Mouse (Mus musculus) kidney, adult 2 months (tissue): Measurements from ENCODE around the gene Mmaa. TPM values are rescaled to one million over a fixed set of nuclear protein-coding genes. Genes with fewer than 3 reads are reported as not detected.
A peak's percentile ranks its signal among the peaks of the same experiment; 100 is the strongest.

Experiments used
- DNase-seq: peaks from one replicate; pipeline ENCODE4 v3.0.0; 2021
- H3K27ac ChIP-seq: fragments of 200-500 bp; 2 replicates; pipeline ENCODE4 v1.5.1; 2012; ENCODE audit warnings: low read depth, low read length, control low read depth, inconsistent platforms; ENCODE audit not compliant: insufficient read depth
- H3K27me3 ChIP-seq: fragments of 200-500 bp; replicated peaks from 2 replicates; pipeline ENCODE4 v1.6.1; 2012; ENCODE audit warnings: mild to moderate bottlenecking, moderate library complexity, low read length, inconsistent platforms; ENCODE audit not compliant: control insufficient read depth, insufficient read depth
- H3K36me3 ChIP-seq: fragments of 200-500 bp; 2 replicates; pipeline ENCODE4 v1.6.1; 2012; ENCODE audit warnings: mild to moderate bottlenecking, moderate library complexity, low read length, inconsistent platforms; ENCODE audit not compliant: control insufficient read depth, insufficient read depth
- H3K4me1 ChIP-seq: fragments of 200-500 bp; 2 replicates; pipeline ENCODE4 v1.6.1; 2011; ENCODE audit warnings: low read length; ENCODE audit not compliant: control insufficient read depth, insufficient read depth
- H3K4me3 ChIP-seq: fragments of 200-500 bp; 2 replicates; pipeline ENCODE4 v1.5.1; 2011; ENCODE audit warnings: mild to moderate bottlenecking, low read depth, low read length, control low read depth; ENCODE audit not compliant: insufficient read depth
- CTCF ChIP-seq: fragments of 200-500 bp; conservative IDR thresholded peaks from 2 replicates; pipeline ENCODE4 v1.5.1; 2011; ENCODE audit warnings: low read depth, mild to moderate bottlenecking, control low read depth, low read length, moderate library complexity, mixed read lengths; ENCODE audit not compliant: insufficient read depth, insufficient read length
- POLR2A ChIP-seq: fragments of 200-500 bp; IDR thresholded peaks from one replicate; pipeline ENCODE4 v1.6.1; 2011; ENCODE audit warnings: low read depth, low read length, control low read depth
- whole genome bisulfite sequencing: fragments of 180-500 bp; shearing (Covaris S2); methylation state at CpG from one replicate; pipeline ENCODE4 v1.1.7; 2018; 5-methylcytosine and 5-hydroxymethylcytosine counted together
- polyA plus RNA-seq: library from polyadenylated mRNA; depleted of rRNA; stranded (reverse); fragments of >200 nt; gene quantifications from 2 replicates; pipeline ENCODE4 v1.2.3, GENCODE M21; 2012

The Mmaa gene
- polyA plus RNA-seq, 1 experiment: 16.8 TPM

DNA sequence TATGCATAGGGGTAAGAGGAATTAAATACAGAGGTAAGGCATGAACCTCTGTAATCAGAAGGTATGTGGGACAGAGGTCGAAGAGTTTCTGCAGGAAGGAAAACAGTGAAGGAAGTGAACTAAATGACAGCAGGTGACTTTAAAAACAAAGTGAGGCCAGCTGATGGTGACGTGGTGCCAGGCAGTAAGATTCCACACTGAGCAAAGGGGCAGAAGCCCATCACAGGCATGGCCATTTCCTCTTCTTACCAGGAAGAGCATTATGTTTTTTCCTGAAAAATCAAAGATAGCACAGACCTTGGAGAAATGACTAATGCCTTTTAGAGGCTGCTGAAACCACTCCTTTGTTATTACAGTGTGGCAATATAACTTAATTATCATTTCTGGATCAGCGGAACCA lies 6.8 kb upstream of the Mmaa start:
- Histone ChIP-seq H3K4me1 (no peaks in the 10 kb centered on the region), H3K27ac (no peak overlapping the region), H3K27me3 (no peaks in the 10 kb centered on the region), H3K4me3 (no peak overlapping the region), H3K36me3 (no peaks in the 10 kb centered on the region)
- no peak for TF ChIP-seq CTCF
- TF ChIP-seq POLR2A: no peak
- DNase-seq: peak; percentile 41
- WGBS: 55% methylated on average over 3 of the region's 3 CpGs

GRCm38 (mm10) chr8:79299704-79300103 lies 5.0 kb upstream of the Mmaa start:
- TF ChIP-seq POLR2A: no peak
- TF ChIP-seq CTCF: peak; percentile 35; the same call in 1 of the 2 replicates
- no peaks in the 10 kb centered on the region for H3K27me3 ChIP-seq
- 56% methylated on average over 5 of the region's 5 CpGs for WGBS
- H3K36me3 ChIP-seq: no peaks in the 10 kb centered on the region
- no peak overlapping the region for H3K4me3 ChIP-seq
- DNase-seq: peak; percentile 39
- peaks cover 3% of the 10 kb centered on the region; the same call in 1 of the 2 replicates for H3K4me1 ChIP-seq
- H3K27ac ChIP-seq: no peak overlapping the region

- peak; percentile 80 for DNase-seq
- H3K27me3 ChIP-seq: no peaks in the 10 kb centered on the region
Observed at GRCm38 (mm10) chr8:79297763-79298162, 3.0 kb upstream of the Mmaa start.

GRCm38 (mm10) chr8:79295276-79296105 lies 754 bp upstream of the Mmaa start:
- Histone ChIP-seq H3K27ac (peak overlapping the region; percentile 81), H3K4me1 (peaks cover 7% of the 10 kb centered on the region; the same call in 1 of the 2 replicates), H3K27me3 (no peaks in the 10 kb centered on the region), H3K36me3 (no peaks in the 10 kb centered on the region), H3K4me3 (peak overlapping the region; percentile 69)
- WGBS: 11% methylated on average over 18 of the region's 18 CpGs
- no peak for TF ChIP-seq POLR2A
- TF ChIP-seq CTCF: 0 out of 2 replicates have a peak, but pooled peaks have one; percentile 8
- peak; percentile 25 for DNase-seq

More at GRCm38 (mm10) chr8:79297763-79298162, 3.0 kb upstream of the Mmaa start:
- Histone ChIP-seq H3K4me3 (no peak overlapping the region), H3K36me3 (no peaks in the 10 kb centered on the region), H3K27ac (no peak overlapping the region), H3K4me1 (peaks cover 7% of the 10 kb centered on the region; the same call in 1 of the 2 replicates)
- WGBS: 24% methylated on average over 3 of the region's 3 CpGs
- TF ChIP-seq CTCF (peak; percentile 97), POLR2A (no peak)

DNA sequence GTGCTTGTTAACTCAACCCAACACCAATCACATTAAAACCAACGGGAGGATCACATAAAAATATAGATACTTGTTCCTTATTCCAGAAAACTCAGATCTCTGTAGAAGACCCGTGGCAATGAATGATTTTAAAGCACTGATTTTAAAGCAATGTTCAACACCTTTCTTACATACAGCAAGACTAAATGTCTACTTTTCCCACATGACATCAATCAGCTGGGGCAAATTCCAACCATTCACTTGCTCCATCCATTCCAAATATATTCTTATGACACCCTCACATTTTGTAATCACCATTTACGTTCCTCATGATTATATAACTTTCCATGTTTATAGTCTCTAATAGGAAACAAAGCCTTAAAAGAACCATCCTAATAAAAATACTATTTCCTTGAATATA lies 896 bp downstream of the Mmaa start:
- Histone ChIP-seq H3K27ac (no peak overlapping the region), H3K4me3 (peak overlapping the region; percentile 72; the same call in 1 of the 2 replicates), H3K36me3 (no peaks in the 10 kb centered on the region), H3K27me3 (no peaks in the 10 kb centered on the region), H3K4me1 (peaks cover 7% of the 10 kb centered on the region; the same call in 1 of the 2 replicates)
- WGBS: 33% methylated on average over 3 of the region's 3 CpGs
- DNase-seq: no peak
- no peak for TF ChIP-seq POLR2A
- TF ChIP-seq CTCF: no peak

DNA sequence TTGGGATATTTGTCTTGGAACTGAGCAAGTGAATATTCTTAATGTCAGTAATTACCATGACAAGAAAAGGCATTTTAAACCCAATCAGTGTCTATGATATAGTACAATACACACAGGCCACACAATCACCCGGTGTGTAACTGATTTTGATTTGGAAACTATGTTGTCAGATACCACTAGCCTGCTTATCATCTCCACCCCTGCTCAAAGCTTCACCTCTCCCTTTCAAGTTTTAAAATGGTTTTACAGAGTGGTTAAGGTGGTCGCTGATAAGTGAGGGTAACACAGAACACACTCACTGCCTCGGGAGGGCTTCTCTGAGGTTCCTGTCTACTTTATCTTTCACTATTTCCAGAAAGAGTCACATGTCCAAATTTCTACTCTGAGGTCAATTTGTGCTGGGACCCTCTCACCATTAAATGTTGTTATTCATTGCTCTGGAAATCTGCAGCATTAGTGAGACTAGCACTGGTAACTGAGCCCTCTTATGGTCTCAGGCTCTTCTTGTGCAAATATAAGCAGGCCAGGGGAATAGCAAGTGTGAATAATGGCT lies 1.9 kb downstream of the Mmaa start:
- no peak overlapping the region for H3K4me3 ChIP-seq

GRCm38 (mm10) chr8:79289592-79289991 lies 5.1 kb downstream of the Mmaa start:
- no peaks in the 10 kb centered on the region for H3K27me3 ChIP-seq
- TF ChIP-seq POLR2A (no peak), CTCF (no peak)
- H3K4me1 ChIP-seq: peaks cover 8% of the 10 kb centered on the region; the same call in 1 of the 2 replicates
- no peak overlapping the region for H3K27ac ChIP-seq
- WGBS: 61% methylated on average over 5 of the region's 5 CpGs
- no peak for DNase-seq
- H3K4me3 ChIP-seq: no peak overlapping the region
- H3K36me3 ChIP-seq: no peaks in the 10 kb centered on the region

More for the DNA sequence above, 1.9 kb downstream of the Mmaa start:
- TF ChIP-seq CTCF (no peak), POLR2A (no peak)
- no peaks in the 10 kb centered on the region for H3K36me3 ChIP-seq
- 82% methylated on average over 3 of the region's 3 CpGs for WGBS
- DNase-seq: no peak
- no peaks in the 10 kb centered on the region for H3K27me3 ChIP-seq
- H3K4me1 ChIP-seq: peaks cover 10% of the 10 kb centered on the region; the same call in 1 of the 2 replicates
- no peak overlapping the region for H3K27ac ChIP-seq
